Mouse (Mus musculus) layer of hippocampus, adult 11-12 months (tissue): ENCODE results near the gene Ptpru.

Experiments used
- DNase-seq: peaks from one replicate; pipeline ENCODE4 v3.0.0; 2022; ENCODE audit warnings: low spot score

The Ptpru gene

DNA sequence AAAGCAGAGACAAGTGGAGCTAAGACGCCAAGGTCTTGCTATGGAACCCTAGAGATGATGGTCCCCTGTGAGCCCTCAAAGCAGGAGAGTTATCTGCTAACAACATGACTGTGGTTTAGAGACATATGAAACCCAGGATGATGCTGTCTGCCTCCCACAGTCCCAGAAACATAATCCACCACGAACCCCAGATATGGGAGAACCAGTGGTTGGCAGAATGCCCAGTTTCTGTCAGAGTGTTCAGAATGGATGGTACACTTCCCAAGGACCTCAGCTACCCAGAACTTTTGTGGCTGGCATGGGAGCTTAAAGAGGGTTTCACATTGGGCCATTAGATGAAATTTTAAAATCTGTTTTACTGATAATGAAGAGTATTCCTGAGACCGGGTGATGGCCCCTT, 57.1 kb downstream of the Ptpru start:
- peak; percentile 35 for DNase-seq

DNA sequence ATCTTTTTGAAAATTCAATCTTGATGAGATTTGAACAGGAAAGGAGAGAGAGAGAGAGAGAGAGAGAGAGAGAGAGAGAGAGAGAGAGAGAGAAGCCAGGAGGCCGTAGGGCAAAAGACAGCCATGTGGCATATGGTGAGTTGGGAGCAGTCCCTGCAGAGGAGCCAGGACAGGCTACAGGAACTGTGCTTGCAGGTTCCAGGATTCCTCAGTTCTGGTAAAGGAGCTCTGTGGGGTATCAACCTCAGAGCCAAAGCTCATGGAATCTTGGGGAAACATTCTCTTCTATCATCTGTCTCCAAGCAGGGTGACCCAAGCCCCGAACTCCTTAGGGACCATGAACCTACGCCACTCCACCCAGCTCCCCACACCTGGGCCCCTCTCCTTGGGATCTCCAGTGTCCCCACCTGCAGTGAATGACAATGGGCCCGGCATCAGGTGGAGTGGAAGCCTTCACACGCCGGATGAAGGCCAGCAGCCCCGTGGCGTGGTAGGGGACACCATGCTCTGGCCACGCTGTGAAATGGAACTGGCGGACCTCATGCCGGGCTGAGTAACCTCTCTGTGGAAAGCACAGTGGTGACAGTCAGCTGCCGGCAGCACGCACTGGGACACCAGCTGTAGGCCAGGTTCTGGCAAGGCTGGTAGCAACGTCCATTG, 59.3 kb downstream of the Ptpru start:
- DNase-seq: no peak

DNA sequence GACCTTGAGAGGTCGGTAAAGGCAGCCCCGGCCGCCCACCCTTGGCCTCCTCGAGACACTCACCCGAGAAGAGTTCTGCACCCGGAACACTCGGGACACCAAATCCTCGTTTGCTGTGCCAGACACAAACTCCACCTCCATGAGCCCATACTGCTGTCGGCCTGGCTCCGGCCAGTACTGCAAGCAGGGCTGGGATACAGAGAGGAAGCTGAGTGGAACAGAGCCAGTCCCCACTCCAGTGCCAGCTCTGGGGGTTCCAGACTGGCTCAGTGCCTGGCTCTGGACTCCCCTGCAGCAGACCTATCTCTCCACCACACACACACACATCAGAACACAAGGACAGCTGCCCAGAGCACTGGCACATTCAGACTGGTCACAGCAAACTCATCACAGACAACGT, 66.7 kb downstream of the Ptpru start:
- DNase-seq: no peak

DNA sequence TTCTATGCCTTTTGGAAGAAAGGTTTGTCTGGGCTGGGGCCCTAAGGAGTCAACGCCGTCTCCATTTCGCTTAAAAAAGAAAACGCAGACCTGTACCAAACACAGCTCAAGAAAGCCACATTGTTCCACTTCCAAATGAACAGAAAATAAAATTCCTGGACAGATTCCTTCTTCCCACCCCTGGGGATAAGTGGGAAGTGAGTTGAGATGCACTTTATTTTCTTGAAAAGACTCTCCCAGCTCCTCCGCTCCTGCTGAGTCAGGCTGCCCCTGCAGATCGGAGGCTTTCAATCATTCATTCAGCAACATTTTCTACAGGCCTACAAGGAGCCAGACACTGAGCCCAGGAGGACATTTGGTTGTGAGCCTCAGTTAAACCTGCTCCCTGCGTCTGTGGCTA, 74.2 kb downstream of the Ptpru start:
- DNase-seq: no peak

DNA sequence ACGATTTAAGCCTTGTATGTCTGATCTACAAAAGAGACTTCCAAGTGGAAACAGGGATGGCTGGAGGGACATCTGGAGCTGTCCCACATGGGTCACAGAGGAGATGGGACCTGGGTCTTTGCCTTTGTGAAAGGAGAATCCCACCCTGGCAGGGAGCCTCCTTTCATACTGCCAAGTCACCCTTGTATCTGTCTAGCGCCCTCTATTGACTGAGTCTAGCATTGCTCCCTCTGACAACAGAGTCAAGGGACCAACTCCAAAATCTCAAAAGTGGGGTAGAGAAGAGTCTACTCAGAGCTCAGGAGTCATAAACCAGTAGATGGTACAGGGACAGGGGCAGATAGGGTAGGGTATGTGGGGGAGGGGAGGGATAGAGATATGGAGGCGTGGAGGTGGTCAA, 74.6 kb downstream of the Ptpru start:
- no peak for DNase-seq

DNA sequence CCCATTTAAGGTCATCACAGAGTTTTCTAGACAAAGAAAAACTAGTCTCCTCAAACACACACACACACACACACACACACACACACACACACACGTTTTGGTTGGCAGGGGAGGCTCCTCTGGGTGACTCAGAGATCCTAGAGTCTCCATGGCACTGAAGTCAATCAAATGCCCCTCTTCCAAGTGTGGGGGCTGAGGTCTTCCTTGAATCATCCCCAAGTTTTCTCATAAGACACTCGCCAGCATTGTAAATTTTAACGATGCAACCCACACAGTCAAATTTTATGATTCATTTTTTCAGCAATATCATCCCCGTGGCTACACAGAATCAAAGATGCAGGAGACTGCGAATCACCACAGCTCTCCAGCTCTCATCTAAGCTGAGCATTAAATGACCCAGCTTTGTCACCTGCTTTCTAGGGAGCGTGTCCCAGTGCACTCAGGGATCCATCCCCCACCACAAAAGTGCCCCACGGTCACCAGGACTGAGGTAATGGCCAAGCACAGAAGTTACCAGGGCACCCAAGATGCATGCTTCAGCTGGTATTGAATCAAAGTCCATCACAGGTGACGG, 75.8 kb downstream of the Ptpru start:
- no peak for DNase-seq

DNA sequence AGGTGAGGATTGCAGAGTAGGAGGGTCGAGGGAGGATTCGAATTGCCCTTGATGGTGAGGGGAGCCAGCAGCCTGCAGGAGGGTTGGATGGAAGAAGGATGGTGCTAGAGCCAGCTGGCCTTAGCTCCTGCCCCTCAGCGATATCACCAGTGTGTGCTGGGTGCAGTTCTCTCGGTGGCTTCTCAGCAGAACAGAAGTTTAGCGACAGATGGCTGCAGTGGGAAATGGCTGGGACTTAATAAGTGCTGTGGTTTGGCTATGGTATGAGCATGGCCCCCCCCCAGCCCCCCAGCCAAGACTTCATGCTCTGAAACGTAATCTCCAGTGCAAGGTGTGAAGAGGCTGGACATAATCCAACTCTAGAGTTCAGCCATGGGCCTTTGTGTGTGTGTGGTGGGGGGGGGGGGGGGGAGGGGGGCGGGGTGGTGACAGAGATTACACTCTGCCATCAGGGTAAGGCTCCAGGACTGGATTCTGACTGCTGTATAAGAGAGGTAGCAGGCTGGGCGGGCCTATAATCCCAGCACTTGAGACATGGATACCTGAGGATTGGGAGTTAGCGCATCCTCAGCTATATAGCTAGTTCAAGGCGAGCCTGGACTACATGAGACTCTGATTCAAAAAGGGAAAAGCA, 85.8 kb downstream of the Ptpru start:
- DNase-seq: peak; percentile 37

DNA sequence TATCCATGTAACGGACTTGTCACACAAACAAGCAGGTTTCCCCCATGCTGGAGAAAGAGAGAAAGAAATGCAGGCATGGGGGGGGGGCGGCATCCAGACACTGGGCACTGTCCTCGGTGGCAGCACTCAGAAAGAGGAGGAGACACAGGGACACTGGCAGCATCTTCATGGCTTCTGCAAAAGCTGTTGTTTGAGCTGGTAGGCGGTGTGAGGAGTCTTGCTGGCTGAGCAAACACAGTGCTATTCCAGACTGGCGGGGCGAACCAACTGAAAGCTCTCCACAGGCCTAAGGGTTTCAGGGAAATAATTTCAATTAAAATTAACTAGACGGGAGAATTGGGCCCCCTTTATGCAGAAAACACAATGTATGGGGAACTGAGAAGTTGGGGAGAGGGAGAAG, 86.5 kb downstream of the Ptpru start:
- DNase-seq: peak; percentile 18

DNA sequence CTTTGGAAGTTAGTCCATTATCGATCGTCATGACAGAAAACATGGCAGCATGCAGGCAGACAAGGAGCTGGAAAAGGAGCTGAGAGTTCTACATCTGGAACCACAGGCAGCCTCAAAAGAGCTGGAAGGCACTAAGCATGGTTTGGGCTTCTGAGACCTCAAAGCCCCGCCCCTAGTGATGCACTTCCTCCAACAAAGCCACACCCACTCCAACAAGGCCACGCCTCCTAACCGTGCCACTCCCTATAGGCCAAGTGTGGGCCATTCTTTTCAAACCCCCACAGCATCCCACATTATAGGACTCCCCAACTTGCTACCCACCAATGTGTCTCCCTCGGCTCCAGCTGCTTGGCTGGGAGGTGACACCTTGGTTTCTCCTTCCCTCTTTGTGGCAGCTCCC, 88.3 kb downstream of the Ptpru start:
- DNase-seq: no peak

DNA sequence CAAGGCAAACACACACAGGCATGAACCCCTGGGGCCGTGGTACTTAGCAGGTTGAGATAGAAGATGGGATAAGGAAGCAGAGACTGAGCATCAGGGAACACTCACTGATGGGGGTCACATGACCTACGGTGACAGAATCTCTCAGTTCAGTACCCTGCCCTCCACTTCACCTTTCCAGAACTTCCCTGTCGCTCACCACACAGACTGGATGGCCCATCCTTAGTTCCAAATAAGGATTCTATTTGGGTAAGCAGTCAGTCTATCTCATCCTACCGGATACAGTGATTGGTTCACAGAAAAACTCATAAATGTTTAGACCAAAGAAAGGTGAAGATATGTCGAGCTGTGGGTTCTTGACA, 93.4 kb downstream of the Ptpru start:
- DNase-seq: no peak

DNA sequence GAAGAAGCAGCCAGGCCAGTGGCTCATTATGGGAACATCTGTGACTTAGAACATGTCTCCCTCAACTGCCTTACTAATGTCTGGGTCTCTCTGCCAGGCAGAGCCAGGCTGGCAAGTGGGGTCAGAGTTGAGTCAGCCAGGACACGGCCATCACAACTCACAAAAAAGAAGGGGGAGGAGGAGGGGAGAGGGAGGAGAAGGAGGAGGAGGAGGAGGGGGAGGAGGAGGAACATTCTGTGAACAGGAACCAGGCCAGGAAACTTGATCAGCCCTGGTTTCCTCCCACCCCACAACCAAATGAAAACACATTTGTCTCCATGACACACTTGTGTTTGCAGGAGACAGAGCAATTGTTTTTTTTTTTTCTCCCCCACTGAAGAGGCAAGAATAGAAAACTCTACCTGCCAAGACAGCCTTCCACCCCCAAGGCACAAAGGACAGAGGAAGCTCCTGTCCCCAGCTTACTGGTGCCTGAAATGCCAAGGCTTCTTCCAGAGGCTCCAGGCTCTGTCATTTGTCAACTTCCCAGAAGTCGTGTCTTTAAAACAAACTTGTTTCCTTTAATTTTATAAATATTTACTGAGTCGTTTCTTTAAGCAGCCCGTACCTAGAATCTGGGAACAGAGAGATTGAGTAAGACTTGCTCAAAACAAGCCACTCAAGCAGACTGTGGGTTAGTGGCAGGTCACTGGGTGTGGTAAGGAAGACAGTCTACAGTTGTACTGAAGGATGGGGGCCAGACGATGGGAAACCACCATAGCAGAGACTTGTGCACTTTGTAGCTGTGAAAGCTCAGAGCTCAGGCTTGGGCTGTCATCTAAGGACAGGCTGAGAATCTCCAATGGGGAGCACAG, 94.0 kb downstream of the Ptpru start:
- DNase-seq: no peak

DNA sequence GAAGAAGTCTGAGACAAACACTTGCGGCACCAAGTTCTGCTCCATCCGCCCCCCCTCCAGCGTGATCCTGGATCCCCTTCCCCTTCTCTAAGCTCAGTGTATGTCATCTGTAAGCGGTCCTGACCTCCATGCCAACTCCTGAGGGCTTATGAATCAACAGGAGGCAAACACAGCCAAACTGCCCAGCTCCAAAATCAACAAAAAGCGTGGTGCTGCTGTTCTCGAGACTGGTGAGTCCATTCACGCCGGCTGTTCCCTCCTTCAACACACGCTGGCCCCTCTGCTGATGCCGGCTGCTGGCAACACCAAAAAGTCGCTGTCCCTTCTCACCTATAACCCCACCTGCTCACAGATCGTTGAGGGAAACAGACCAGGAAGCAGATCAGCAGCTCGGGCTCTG, 95.1 kb downstream of the Ptpru start:
- DNase-seq: no peak

DNA sequence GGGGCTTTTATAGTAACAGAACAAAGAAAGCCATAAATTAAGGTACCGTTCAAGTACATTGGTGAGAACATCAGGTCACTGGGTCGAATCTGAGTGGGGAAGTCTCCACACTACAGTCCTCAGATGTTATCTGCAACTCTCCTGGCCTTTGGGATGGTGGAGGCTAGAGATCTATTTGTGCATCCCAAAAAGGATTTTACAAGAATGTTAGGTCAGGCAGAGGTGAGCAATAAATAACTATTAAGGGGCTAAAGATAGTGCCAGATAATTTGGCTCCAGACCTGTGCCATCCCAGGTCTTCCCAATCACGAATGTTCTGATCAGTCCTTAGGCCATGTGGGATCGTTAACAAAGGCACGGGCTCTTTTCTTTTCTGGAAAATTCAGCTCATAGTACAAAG, 97.5 kb downstream of the Ptpru start:
- DNase-seq: no peak

DNA sequence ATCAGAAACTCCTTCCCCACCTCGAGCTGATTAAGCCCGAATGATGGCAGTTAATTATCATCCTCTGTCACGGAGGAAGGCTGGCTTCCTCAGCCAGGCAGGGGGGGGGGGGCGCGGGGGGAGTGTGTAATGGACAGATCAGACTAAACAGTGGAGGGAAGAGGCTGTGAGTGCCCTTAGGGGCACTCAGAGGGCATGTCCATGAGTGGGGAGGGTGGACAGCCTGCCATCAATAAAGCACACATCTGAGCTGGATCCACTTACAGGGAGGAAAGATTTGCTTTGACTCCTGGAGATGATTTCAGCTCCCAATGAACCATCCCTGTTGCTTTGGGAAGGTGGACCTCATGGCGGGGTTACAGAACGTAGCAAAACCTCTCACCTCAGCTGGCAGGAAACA, 109.5 kb downstream of the Ptpru start:
- DNase-seq: no peak

DNA sequence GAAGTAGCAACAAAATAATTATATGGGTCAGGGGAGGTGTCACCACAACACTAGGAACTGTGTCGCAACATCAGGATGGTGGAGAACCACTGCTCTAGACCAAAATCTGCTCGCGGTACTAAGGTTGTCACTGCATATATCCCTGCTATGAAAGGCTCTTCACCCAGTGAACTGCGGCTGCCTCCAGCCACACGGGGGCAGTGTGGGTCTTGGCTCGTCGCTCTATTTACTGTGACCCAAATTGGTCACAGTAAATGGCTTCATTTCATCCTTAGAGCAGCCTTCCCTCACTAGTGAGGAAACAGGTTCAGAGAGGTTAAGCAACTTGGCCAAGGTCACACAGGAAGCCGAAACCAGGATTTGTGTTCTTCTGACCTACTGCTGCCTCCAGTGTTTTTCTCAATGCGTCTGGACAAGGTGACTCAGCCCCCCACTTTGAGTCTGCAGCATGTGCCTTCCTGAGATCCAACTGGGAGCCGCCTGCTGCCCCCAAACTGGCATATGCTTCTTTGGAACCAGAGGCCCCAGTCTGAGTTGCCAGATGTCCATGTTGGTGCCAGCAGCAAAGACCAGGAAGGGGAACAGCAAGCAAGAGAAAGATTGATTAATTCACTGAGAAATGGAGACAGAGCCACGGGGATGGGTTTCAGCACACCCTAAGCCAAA, 114.5 kb downstream of the Ptpru start:
- peak; percentile 56 for DNase-seq

DNA sequence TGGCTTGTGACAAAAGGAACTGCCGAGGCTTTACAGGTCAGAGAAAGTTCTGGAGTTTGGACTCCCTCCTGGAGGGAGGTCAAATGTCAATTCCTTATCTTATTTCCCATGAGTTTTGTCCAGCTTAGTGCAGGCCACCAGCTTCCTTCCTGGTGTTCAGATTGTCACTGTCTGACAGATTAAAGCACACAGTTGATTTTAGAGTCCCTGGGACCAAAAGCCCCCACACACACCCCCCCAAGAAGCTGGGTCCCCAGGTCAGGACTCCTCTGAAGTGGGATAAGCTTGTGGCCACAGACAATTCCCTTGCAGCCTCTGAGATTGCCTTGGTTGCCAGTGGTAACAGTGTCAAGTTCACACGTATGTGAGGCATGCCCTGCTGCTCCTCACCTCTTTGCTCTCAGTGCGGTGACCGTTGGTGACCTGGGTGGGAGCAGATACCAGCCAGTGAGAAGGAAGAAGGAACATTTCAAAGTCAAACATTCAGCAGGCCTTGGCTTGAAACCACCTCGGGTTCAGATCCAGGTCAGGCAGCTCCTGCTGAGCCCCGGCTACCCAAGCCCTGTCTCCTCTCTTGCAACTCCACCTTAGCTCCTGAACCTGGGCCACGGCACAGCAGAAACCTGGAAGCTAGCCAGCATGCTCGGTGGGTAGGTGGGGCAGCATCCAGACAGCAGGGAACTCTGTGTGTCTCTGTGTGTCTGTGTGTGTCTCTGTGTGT, 115.8 kb downstream of the Ptpru start:
- peak; percentile 12 for DNase-seq

DNA sequence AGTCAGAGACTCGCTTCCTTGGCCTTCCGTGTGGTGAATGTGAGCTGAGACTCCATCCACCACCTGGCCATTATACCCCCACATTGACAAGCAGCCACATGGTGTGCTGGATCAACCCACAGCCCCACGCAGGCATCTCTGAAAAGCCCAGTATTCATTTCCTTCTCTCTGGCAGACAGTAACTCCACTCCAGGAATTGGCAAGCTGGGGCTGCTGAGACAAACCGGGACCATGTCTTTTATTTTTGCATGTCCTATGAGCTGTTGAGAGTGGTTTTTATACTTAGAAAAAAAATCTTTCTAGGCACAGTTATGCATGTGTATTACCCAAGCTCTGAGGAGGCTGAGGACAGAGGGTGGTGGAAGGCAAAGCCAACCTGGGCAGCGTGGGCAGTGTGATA, 118.9 kb downstream of the Ptpru start:
- DNase-seq: peak; percentile 25
